ENCODE assay signal across 19 mouse cellular contexts in the genomic region with DNA sequence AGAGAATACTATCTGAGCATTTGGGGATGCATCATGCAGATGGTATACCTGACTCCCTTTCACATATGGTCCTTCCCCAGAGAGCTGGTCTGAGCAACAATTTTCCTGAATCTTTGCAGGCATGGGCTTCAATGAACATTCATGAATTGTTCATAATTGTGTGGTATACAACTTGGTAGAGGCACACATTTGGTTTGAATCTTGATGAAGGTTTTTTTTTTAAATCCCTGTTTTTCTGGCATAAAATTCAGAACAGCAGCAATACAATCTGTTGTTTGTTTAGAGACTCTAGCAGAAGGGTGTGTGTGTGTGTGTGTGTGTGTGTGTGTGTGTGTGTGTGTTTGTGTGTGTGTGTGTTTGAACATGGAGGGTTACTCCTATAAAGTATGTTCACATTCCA.
DNase-seq lines count a peak whose midpoint lies in the region; ATAC-seq lines count a peak whose summit lies in the region.
"Had no signal": no experiment of that assay in that cellular context is flagged by ENCODE, and none has a peak within 500 bp of the region (broad histone marks: within the 10 kb centered on the region; RNA-seq: fewer than 3 reads in every experiment).

No protein-coding gene starts in this region.

- no peak overlapping the region for H3K9ac ChIP-seq in embryonic facial prominence, embryonic 15.5 days
- no peak overlapping the region for H3K9ac ChIP-seq in midbrain, embryonic 14.5 days (replicated peaks; ENCODE audit: low read length)
- H3K9ac ChIP-seq in intestine, embryonic 15.5 days, result no peak overlapping the region
- H3K9ac ChIP-seq: embryonic facial prominence, embryonic 12.5 days; heart, embryonic 12.5 days; hindbrain, embryonic 12.5 days; liver, embryonic 14.5 days; lung, embryonic 15.5 days had no signal

- H3K36me3 ChIP-seq in embryonic facial prominence, embryonic 15.5 days, result no peaks in the 10 kb centered on the region
- no peaks in the 10 kb centered on the region for H3K36me3 ChIP-seq in embryonic facial prominence, embryonic 10.5 days (replicated peaks)
- H3K36me3 ChIP-seq in midbrain, embryonic 14.5 days (ENCODE audit: control insufficient read depth, insufficient read depth, low read length), result no peaks in the 10 kb centered on the region
- no peaks in the 10 kb centered on the region for H3K36me3 ChIP-seq in intestine, embryonic 15.5 days
- H3K36me3 ChIP-seq: embryonic facial prominence, embryonic 12.5 days; G1E; heart, embryonic 12.5 days; hindbrain, embryonic 12.5 days; lung, embryonic 15.5 days had no signal

- no peak for DNase-seq in embryonic facial prominence, embryonic 10.5 days (ENCODE audit: low spot score)
- peak; percentile 26 for DNase-seq in brain, adult 2 months (ENCODE audit: low read depth, low spot score)
- DNase-seq in layer of hippocampus, adult 11-12 months (ENCODE audit: low spot score), result peak; percentile 14
- DNase-seq in layer of hippocampus, postnatal 14 days (ENCODE audit: low spot score in 2 of 2), result peak; percentile 41 to 80
- DNase-seq in midbrain, embryonic 14.5 days, result no peak
- DNase-seq: adrenal gland, postnatal 14 days; cerebellum, adult 18-20 months; heart, postnatal 14 days; kidney, postnatal 36 days; lung, postnatal 4 days; thymus, postnatal 36 days had no signal

- H3K9me3 ChIP-seq in embryonic facial prominence, embryonic 15.5 days (replicated peaks), result no peaks in the 10 kb centered on the region
- no peaks in the 10 kb centered on the region for H3K9me3 ChIP-seq in embryonic facial prominence, embryonic 10.5 days
- H3K9me3 ChIP-seq in midbrain, embryonic 14.5 days (ENCODE audit: control insufficient read depth, low read length), result no peaks in the 10 kb centered on the region
- H3K9me3 ChIP-seq in intestine, embryonic 15.5 days, result no peaks in the 10 kb centered on the region
- H3K9me3 ChIP-seq: embryonic facial prominence, embryonic 12.5 days; G1E; heart, embryonic 12.5 days; hindbrain, embryonic 12.5 days; lung, embryonic 15.5 days had no signal

- peaks cover 4% of the 10 kb centered on the region; the same call in 1 of the 2 replicates for H3K4me1 ChIP-seq in embryonic facial prominence, embryonic 15.5 days
- H3K4me1 ChIP-seq in embryonic facial prominence, embryonic 10.5 days, result no peaks in the 10 kb centered on the region
- no peaks in the 10 kb centered on the region for H3K4me1 ChIP-seq in midbrain, embryonic 14.5 days (ENCODE audit: control insufficient read depth, insufficient read depth, low read length)
- no peaks in the 10 kb centered on the region for H3K4me1 ChIP-seq in intestine, embryonic 15.5 days (replicated peaks)
- H3K4me1 ChIP-seq: embryonic facial prominence, embryonic 12.5 days; heart, embryonic 12.5 days; hindbrain, embryonic 12.5 days; lung, embryonic 15.5 days had no signal

- no peak for ATAC-seq in embryonic facial prominence, embryonic 15.5 days (ENCODE audit: insufficient number of reproducible peaks, low FRiP score, low TSS enrichment, low read depth)
- no peak for ATAC-seq in midbrain, embryonic 14.5 days (ENCODE audit: low FRiP score, low TSS enrichment)
- no peak for ATAC-seq in intestine, embryonic 15.5 days

- no peak overlapping the region for H3K4me2 ChIP-seq in embryonic facial prominence, embryonic 15.5 days (replicated peaks)
- H3K4me2 ChIP-seq in midbrain, embryonic 14.5 days (ENCODE audit: low read length), result no peak overlapping the region
- no peak overlapping the region for H3K4me2 ChIP-seq in intestine, embryonic 15.5 days (replicated peaks)
- H3K4me2 ChIP-seq: embryonic facial prominence, embryonic 12.5 days; heart, embryonic 12.5 days; hindbrain, embryonic 12.5 days; lung, embryonic 15.5 days had no signal

- H3K27me3 ChIP-seq in embryonic facial prominence, embryonic 15.5 days, result no peaks in the 10 kb centered on the region
- no peaks in the 10 kb centered on the region for H3K27me3 ChIP-seq in embryonic facial prominence, embryonic 10.5 days (replicated peaks; ENCODE audit: low read depth, poor library complexity, severe bottlenecking)
- H3K27me3 ChIP-seq in midbrain, embryonic 14.5 days (ENCODE audit: control insufficient read depth, insufficient read depth, low read length), result no peaks in the 10 kb centered on the region
- no peaks in the 10 kb centered on the region for H3K27me3 ChIP-seq in intestine, embryonic 15.5 days (replicated peaks)
- H3K27me3 ChIP-seq: embryonic facial prominence, embryonic 12.5 days; heart, embryonic 12.5 days; hindbrain, embryonic 12.5 days; lung, embryonic 15.5 days had no signal

- H3K4me3 ChIP-seq in embryonic facial prominence, embryonic 15.5 days (replicated peaks), result no peak overlapping the region
- no peak overlapping the region for H3K4me3 ChIP-seq in embryonic facial prominence, embryonic 10.5 days
- no peak overlapping the region for H3K4me3 ChIP-seq in midbrain, embryonic 14.5 days (replicated peaks; ENCODE audit: low read depth, low read length)
- no peak overlapping the region for H3K4me3 ChIP-seq in intestine, embryonic 15.5 days (replicated peaks)
- H3K4me3 ChIP-seq: embryonic facial prominence, embryonic 12.5 days; heart, embryonic 12.5 days; hindbrain, embryonic 12.5 days; lung, embryonic 15.5 days had no signal

- H3K27ac ChIP-seq in embryonic facial prominence, embryonic 15.5 days (replicated peaks), result peak overlapping the region; percentile 25; the same call in 1 of the 2 replicates
- no peak overlapping the region for H3K27ac ChIP-seq in embryonic facial prominence, embryonic 10.5 days (replicated peaks)
- H3K27ac ChIP-seq in midbrain, embryonic 14.5 days (replicated peaks; ENCODE audit: low read depth, low read length), result no peak overlapping the region
- H3K27ac ChIP-seq in intestine, embryonic 15.5 days, result no peak overlapping the region
- H3K27ac ChIP-seq: embryonic facial prominence, embryonic 12.5 days; hindbrain, embryonic 12.5 days; liver, embryonic 14.5 days; lung, embryonic 15.5 days had no signal

Comparison
In these comparisons a context has a peak if more than half of its experiments do, and no peak if none do; other contexts are left out.
1. DNase-seq: peak in brain, adult 2 months (single experiment), layer of hippocampus, adult 11-12 months (single experiment) and layer of hippocampus, postnatal 14 days (2 of 2); none in embryonic facial prominence, embryonic 10.5 days (single experiment) and midbrain, embryonic 14.5 days (single experiment).